Mouse (Mus musculus) right cerebral cortex, postnatal 36 days (tissue): ENCODE measurements around the gene Tmem211.

ENCODE experiments used
- DNase-seq, 2 experiments: peaks; one replicate each; pipeline ENCODE4 v3.0.0; 2022; ENCODE audit warnings: low spot score in 2 of 2, mixed read lengths in 1 of 2

Tmem211 gene

DNA sequence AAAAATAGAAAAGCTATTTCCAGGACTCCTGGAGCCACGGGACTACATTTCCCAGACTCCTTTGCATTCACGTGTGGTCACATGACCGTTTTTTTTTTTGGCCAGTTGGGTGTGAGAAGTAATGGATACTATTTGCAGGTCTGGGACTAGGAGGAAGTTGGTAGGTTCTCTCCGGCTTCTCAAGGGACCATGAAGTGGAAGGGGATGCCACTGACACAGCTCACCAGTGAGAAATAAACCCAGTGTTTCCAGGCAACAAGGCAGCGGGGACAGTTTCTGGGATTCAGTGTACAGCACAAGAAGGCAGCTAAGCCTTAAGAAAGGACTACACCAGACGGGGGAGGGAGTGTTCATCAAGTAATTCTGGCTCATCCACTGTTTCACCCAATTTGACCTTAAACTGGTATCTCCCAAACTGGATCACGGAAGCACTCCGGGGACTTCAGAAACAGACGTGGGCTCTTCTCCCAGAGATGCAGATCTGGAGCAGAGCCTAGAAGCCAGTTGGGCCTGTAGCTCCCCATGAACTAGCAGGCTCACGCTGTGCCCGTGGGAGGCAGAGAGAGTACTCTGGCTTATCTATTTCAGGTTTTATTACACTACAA is 44.6 kb downstream of the Tmem211 start:
- peak; percentile 69 to 85 for DNase-seq

DNA sequence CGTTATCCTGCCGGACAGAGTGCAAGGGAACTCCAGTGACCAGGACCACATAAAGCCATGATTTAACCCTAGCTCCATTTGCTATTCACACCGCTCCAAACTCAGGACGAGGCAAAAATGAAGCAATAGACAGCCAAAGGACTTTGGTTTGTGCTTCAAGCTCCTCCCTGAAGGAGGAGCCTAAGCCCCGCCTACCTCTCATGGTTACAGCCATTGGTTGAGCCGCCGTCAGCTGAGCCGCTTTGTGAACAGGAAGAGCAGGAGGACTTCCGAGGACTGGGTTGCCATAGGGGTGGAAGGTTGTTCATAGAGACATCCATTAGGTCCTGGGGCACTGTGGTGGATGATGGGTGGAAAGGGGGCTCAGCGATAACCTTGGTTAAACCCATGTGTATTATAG is 49.1 kb downstream of the Tmem211 start:
- no peak for DNase-seq

DNA sequence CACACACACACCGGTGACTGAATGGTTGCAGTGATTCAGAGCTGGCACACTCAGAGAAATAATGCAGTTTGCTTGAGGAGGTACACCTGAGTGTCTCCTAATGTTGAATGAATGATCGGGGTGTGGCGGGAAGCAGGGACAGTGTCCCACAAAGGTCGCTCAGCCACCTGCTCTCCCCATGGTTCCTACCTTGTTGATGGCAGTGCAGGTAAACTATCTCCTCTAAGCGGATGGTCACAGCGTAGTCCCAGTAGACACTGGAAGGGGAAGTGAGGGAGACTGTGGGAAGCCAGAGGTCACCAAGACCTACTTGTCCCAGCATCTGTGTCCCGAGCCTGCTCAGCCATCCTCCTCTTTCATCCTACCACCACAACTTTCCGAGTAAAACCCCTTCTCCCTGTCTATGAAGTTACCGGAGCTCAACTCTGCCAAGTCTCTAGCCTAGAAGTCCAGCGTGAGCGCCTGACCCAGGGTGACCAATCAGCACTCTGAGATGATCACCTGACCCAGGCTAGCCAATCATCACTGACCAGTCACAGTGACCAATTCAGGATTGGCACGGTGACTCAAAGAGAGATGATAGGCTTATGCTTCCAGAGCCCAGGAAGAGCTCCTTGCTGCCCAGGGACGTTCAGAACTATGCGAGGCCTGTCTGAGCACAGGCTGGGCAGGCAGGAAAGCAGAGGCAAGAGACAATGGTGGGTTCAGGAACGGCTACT is 53.6 kb downstream of the Tmem211 start:
- no peak for DNase-seq

DNA sequence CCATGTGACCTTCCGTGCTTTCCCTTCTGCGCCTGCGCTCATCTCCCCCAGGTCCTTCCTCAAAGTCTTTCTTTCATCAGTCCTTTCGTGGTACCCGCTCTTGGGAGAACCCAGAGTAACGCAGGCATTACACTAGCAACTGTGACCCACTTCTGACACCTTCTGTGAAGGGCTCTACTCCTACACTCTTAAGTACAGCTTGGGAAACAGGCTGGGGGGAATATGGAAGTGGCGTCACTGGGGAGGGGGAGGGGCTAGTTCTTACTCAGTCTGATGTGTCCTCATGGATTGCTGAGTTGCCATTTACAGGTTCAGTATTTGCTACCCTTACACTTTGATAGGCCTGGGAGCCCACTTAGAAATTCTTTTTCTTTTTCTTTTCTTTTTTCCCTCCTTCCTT is 54.8 kb downstream of the Tmem211 start:
- DNase-seq = no peak

DNA sequence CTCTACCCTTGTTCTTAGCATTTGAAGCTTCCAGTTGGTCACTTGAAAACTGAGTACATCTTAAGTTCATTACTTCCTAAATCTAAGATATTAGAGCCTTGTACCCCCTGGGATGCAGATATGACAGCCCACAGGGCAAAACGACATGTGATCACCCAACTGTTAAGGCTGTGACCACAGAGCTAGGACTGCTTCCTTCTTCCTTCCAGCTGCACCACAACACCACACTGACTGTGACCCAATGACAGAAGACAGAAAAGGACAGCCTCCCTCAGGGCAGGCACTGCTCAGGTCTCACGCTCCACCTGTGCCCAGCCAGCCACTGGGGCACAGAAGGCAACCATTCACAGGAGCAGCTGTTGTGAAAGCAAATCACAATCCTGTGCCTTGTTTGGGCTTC is 57.0 kb downstream of the Tmem211 start:
- no peak for DNase-seq

DNA sequence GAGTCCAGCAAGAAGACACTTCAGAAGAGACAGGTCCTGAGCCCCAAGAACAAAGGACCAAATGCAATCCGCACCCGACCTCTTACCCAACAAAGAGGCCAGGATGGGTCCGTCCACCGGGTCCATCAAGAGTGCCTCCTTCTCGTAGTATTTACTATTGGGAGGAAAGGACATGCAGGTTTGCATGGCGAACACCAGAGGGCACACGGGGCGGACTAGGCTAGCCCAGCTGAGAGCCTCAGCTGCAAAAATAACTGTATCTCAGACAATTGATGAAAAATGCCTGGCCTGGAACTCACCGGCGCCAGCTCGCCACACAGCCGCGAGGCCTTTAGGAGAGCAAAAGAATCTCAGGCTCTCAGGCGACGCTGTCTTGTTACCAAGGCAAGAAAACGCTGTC is 58.8 kb downstream of the Tmem211 start:
- DNase-seq = no peak

DNA sequence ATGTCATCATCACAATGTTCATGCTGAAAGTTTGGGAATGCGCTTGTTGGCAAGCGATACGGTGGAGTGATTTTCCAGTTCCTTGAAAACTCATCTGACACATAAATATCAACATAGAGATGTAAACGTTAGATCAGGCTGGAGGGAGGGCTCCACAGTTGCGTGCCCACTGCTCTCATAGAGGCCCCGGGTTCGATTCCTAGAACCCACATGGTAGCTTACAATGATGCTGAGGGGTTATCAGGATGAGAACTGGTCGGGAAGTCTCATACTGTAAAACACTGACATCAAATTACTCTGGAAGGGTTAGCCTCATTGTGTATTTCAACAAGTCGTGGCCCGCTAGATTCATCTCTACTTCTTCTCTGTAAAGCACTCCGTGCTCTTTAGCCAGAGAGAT is 59.3 kb downstream of the Tmem211 start:
- DNase-seq = no peak

DNA sequence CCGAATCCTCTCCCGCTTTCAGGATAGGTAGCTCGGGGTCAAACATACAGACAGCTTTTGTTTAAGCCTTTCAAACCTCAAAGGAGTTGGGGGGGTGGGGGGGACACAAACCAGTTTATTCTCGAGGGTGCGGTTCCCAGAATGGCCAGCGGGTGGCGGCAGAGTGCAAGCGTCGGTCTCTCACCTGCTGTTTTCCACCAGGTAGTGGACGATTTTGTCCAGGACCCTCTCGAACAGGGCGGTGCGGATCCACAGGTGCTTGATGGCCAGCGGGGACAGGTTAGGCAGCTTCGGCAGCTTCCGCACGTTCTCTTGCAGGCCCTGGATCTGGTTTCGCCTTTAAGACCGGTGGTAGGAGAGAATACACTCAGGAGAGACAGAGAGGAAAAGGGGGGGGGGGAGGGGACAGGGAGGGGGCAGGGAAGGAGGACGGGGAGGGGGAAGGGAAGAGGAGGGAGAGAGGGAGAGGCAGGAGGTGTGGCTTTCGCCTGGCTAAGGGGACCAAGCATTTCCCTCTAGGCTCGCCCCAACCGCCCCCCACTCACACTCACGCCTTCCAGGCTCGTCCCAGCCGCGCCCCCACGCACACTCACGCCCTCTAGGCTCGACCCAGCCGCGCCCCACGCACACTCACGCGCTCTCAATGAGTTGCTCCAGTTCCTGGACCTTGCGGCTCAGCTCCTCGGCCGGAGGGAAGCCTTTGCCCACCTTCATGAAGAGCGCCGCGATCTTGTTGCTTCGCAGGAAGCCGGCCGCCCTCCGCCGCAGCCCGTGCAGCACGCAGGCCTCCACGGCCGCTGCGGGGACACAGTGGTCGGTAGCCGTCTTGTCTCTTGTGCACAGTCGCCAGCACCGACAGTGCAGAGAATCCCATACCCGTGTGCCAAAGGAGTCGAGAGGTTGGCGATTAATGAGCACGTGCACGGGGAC is 60.1 kb downstream of the Tmem211 start:
- no peak for DNase-seq

DNA sequence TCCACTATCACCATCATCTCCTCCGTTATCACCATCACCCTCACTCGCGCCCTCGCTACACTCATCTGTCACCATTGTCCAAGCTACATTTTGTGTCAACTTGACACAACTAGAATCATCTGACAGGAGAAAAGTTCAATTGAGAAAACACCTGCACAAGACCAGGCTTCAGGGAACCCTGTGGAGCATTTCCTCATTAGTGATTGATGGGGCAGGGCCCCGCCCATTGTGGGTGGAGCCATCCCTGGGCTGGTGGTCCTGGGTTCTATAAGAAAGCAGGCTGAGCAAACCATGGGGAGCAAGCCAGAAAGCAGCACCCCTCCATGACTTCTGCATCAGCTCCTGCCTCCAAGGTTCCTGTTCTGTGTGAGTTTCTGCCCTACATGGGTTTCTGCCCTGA is 61.1 kb downstream of the Tmem211 start:
- no peak for DNase-seq

DNA sequence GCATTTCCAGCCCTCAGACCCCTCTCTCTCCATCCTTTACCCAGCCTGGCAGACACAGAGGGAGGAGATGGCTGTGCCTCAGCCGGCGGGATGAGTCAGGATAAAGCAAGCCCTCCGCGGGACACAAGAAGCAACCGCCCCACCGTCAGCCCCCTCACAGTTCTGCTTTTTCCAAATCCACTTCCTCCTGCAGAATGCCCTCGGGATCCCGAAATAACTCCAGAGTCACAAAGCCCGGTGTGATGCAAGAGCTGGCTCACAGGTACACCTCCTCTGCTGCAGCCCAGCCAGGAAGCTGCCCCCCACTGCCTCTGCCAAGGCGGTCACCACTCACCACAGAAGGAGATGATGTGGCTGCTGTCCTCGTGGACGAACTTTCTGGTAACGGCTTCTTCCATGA is 61.8 kb downstream of the Tmem211 start:
- peak; percentile 63 to 77 for DNase-seq
